Mouse (Mus musculus) cerebellum, adult (tissue): ENCODE results near the gene Pold1.

Source experiments
- ATAC-seq: cut with Nextera tagmentation; 2 replicates; pipeline ENCODE4 v1.9.2; 2017; ENCODE audit warnings: mild to moderate bottlenecking, moderate library complexity, mixed read lengths; ENCODE audit not compliant: insufficient number of reproducible peaks, low FRiP score, low TSS enrichment

Gene Pold1

DNA sequence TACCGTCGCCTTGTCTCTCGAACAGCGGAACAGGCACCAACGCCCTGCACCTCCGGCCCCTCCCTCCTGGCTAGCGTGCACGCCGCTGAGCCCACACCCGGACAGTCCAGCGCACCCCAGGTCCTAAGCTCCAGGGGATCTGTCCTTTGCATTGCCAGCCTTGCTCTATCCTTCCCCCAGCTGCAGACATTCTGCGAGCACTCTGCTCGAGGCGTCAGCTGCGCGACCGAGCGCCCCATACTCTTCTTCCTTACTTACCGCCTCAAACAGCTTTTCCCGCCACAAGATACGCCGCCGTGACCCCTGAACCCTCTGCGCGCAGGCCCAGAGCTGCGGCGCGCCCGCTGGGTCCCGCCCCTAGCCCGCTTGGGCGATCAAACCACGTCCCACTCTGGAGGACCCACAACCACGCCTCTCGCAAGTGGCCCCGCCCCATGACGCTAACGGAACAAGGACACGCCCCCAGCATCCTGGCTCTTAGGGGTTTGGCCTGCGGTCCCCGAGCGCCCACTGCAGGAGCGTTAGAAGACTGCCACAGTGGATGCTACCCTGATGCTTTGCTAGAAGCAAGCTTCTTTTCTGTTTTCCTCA, at the start of gene Pold1:
TSS of gene Pold1 (minus strand) at position 353 of the 591 bp plus-strand sequence.
- ATAC-seq: peak; percentile 89

DNA sequence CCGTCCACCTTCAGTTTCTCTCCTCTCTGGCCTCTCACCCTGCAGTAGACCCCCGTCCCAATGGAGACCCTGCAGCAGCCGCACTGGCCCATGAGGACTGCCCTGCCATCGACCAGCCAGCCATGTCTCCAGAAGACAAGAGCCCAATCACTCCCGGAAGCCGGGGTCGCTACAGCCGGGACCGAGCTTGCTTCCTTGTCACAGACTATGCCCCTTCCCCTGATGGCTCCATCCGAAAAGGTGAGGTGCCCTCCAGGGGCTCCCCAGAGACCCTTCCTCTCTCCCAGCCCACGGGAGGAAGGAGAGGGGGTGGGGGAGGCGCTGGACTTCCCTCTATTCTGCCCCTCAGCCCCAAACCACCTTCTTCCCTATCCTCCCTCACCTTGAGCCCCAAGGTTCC, 49.7 kb upstream of the Pold1 start:
- ATAC-seq: no peak

DNA sequence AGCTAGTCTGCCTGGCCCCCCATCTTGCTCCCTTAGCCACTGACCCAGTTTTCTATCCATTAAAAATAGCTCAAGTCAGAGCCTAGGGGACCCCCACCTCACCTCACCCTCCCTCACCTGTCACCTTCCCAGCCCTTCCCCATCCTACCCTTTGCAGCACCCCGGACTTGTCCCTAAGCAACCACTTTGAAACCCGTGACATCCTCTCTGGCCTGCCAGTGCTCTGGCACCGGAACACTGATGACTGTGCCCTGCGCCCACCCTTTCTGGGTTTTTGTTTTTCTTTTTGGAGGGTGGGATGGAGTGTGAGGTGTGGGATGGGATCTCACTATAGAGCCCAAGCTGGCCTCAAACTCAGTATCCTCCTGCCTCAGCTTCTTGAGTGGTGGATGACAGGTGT, 49.0 kb upstream of the Pold1 start:
- ATAC-seq: no peak

DNA sequence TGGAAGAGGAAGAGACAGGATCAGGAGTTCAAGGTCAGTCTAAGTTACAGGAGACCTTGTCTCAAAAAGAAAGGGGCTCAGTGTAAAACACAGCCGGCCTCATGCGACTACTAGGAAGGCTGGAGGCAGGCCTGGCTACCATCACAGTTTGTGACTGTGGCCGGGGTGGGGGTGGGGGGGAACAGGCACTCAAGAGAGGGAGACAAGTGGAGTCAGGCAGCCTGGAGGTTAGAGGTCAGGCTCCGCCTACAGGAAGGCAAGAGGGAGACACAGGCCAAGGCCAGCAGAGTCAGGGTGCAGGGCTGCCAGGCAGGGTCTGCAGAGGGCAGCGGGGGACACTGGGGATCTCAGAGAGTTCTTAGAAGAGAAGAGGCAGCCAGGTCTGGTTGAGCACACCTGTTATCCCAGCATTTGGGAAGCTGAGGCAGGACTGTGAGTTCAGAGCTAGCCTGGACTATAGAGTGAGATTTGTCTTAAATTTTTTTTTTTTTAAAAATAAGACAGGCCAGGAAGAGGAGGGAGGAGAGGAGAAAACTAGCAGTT, 48.4 kb upstream of the Pold1 start:
- ATAC-seq: no peak

DNA sequence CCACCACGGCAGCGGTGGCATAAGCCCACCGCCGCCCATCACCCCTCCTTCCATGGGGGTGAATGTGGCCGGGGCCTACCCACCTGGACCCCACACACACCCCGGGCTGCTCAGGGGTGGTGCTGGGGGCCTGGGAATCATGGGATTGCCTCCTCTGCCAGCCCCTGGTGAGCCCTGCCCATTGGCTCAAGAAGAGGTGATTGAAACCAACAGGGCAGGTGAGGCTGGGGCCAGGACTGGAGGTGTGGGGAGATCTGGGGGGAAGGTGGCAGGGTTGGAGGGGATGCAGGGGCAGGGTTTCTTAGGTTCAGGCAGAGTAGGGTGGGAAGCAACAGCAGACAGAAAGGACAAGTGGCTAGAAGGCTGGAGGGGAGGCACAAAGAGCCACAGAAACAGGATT, 47.4 kb upstream of the Pold1 start:
- ATAC-seq: no peak

DNA sequence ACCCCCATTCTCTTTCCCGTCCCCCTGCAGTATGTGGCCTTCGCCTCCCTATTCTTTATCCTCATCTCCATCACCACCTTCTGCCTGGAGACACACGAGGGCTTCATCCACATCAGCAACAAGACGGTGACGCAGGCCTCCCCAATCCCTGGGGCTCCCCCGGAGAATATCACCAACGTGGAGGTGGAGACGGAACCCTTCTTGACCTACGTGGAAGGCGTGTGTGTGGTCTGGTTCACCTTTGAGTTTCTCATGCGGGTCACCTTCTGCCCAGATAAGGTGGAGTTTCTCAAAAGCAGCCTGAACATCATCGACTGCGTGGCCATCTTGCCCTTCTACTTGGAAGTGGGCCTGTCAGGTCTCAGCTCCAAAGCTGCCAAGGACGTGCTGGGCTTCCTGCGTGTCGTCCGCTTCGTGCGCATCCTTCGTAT, 46.5 kb upstream of the Pold1 start:
- ATAC-seq: no peak

DNA sequence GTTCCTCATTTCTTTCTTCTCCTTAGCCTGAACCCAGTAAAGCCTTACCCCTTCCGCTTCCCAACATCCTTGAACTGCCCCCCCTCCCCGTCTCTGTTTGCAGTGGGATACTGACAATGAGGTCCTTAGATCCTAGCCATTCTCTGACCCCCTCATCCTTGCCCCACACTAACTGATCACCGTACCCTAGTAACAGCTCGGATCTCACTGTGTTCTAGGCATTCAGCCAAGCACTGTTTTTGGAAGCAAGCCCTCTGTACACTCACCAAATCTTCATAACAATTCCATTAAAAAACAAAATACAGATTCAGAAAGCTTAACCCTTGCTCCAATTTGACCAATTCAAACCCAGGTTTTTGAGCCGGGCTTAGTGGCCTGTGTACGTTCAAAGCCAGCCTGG, 45.6 kb upstream of the Pold1 start:
- ATAC-seq: 0 out of 2 replicates have a peak, but pooled peaks have one; percentile 2

DNA sequence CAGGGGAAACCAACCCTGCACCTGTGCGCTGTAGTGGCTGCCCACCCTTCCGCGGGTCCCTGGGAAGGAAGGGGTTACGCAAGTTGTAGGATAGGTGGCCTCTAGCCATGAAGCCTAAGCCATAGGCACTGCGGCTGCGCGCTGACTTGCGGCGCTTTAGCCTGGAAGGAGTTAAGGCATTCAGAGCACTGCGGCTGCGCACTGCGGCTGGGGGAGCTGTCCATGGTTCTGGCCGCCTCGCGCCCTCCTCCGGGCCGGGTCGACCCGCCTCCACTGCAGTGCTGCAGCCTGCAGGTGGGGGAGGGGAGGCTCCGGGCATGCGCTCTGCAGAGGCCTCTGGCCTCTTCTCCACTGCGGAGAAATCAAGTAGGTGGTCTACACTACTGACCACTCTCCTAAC, 45.1 kb upstream of the Pold1 start:
- ATAC-seq: peak; percentile 45

DNA sequence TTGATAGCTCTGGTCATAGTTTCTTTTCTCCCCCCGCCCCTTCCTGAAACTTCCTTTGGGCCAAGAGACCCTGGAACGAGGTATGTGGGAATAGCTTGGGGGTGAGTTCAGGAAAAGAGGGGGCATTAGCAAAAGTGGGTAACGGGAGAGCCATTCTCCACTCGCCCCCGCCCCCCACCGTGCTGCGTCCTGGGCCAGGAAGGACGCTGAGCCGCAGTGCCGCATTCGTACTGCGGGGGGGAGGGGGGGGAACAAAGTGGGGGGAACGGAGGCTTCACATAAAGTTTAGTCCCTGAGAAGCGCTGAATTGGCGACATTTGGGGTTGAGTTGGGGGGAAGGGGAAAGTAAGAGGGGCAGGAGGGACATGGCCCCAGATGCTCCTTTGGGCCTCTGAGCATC, 44.4 kb upstream of the Pold1 start:
- no peak for ATAC-seq

DNA sequence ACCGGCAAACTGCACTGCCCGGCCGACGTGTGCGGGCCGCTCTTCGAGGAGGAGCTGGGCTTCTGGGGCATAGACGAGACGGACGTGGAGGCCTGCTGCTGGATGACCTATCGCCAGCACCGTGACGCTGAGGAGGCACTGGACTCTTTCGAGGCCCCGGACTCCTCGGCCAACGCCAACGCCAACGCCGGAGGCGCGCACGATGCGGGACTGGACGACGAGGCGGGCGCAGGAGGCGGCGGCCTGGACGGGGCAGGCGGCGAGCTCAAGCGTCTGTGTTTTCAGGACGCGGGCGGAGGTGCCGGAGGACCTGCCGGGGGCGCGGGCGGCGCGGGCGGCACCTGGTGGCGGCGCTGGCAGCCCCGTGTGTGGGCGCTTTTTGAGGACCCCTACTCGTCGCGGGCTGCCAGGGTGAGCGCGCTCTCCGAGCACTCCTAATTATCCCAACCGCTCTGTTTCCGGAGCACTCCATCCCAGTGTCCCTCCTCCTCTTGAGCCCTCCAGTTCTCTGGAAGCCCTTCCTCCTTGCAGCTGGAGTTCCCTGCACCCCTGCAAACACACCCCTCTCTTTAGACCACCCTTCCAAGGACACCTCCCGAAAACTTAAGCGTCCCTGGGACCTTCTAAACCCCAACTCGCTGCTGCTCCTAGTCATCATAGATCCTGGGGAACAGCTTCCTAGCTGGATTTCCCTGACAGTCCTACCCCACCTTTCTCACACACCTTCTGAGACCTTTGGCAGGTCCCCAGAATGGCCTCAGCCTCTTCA, 42.9 kb upstream of the Pold1 start:
- ATAC-seq: no peak

DNA sequence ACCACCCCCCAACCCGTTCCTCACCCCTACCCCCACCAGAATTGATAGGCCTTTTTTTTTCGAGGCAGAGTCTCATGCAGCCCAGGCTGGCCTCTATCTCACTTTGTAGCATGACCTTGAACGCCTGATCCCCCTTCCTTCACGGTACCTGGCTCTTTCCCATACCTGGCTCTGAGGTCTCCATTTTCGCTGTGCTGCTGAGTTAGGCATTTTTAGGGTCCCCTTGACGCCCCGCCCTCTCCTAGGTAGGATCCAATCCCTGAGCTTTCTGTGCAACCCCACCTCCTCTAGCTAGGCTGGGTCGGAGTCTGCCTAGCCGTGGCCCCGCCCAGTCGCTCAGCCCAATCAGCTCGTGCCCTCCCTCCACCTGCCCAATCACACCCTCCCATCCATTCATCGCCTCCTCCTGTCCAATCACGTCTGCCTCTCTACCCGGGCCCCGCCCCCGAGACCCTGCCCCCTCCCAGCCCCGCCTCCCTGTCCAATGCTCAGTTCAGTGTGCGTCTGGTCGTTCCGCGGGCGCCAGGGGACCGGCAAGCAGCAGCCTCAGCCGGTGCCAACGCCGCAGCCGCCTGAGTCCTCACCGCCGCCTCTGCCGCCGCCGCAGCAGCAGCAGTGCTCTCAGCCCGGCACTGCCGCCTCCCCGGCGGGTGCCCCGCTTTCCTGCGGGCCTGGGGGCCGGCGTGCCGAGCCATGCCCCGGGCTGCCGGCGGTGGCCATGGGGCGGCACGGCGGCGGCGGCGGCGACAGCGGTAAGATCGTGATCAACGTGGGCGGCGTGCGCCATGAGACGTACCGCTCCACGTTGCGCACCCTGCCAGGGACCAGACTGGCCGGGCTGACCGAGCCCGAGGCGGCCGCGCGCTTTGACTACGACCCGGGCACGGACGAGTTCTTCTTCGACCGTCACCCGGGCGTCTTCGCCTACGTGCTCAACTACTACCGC, 42.0 kb upstream of the Pold1 start, which contains the start of gene Kcnc3:
TSS of gene Kcnc3 (plus strand) at position 263 of the 946 bp plus-strand sequence.
- peak; percentile 54 for ATAC-seq

DNA sequence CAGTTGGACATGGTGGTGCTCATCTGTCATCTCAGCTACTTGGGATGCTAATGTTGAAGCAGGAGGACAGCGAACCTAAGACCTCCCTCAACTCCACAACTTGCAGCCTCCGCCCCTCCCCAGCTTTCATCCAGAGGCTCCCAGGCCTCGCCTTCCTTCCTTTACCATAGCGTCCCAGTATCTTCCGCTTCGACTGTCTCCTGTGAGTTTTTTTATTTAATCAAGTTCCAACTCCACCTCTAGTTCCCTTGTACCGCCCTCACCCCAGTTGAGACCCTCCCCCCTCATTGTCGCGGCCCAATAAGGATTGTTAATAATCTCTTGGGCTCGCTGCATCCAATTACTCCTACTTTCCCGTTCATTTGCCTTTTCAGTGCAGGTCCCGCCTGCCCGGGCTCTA, 41.3 kb upstream of the Pold1 start:
- no peak for ATAC-seq

DNA sequence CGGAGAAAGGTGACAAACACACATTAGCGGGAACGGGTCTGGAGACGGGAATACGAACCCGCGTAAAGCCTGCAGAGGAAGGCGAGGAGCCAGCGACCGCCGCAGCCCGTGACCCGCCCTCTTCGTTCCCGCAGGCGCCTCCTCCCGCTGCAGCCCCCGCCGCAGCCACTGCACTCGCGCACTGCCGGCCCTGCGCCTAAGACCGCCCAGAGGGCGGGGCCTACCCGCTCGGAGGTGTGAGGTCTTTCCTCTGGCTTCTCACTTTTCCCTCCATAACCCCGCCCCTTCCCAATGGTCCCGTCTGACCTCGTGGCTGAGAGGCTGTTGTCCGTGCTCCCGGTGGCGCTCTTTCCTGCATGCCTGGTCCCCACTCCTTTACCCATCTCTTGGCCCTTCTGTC, 40.5 kb upstream of the Pold1 start:
- peak; percentile 32 for ATAC-seq

DNA sequence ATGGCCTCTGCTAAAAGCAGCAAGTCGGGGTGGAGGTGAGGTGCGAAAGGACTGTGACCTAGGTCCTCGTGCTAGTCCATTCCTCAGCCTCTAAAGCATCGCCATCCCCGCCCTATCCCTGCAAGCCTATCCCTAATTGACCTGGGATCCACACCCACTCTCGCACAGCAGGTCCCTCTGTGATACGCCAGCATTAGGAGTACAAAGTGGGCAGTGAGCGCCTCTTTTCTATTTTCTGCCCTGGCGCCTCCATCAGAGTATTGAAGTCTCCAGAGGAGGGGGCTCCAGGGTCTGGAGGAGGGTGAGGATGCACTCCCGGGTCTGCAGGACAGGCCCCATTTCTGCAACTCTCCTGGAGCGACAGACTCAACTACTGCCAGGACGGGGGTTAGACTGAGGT, 39.7 kb upstream of the Pold1 start:
- no peak for ATAC-seq

DNA sequence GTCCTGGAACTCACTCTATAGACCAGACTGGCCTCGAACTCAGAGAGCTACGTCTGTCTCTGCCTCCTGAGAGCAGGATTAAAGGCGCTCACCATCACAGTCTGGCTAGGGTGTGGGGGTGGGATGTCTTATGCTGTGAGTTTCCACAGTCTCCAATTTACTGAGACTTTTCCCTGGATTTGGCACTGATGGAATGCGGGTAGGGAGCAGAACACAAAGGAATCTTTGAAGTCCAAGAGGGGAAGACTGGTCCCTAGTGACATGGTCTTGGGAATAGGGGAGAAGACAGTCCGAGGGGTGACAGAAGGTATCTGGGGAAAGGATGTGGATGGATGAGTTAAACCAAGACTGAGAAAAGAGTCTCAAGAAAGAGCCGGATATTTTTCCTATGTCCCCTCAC, 39.0 kb upstream of the Pold1 start:
- ATAC-seq: no peak

DNA sequence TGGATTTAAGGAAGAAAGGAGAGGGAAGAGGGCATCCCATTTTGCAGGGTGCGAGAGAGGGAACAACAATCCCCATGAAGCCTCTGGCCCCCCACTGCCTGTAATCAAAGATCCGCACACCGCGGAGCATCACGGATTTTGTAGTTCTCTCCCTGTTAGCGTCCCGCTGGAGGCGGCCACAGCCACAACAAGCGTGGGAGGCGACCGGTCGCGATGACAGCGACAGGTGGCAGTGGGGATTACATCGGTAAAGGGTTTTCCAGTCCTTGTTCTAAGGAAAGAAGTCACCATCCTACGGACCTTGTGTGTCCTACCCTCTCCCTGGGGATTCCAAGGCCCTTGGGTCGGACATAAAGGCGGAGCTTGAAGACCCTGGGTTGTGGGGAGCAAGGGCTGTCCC, 38.3 kb upstream of the Pold1 start:
- ATAC-seq: peak; percentile 49; the same call in 1 of the 2 replicates

DNA sequence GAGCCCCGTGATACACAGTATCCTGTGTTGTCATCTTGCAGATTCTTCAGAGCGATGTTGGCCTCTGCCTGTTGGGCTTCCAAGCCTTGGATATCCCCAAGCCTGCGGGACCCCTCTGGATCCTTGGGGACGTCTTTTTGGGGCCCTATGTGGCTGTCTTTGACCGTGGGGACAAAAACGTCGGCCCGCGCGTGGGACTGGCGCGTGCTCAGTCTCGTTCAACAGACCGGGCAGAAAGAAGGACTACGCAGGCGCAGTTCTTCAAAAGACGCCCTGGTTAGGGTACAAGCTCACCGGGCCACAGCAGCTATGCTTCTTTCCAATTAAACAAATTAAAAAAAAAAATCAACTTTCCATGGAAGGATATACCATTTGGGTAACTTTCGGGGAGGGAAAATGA, 37.9 kb upstream of the Pold1 start:
- no peak for ATAC-seq

DNA sequence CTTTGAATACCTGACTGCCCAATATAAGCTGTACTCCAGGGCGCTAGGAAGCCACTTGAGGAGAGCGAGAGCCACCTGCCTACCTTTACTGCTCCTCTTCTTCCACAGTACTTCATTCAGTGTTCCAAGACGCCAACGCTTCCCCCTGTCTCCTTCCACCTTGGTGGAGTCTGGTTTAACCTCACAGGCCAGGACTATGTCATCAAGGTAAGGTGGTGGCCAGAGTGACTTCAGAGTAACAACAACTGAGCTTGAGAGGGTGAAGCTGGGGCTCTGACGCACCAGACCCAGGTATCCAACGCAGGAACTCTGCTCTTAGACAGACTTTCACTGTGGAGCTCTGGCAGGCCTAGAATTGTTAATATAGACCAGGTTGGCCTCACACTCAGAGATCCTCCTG, 37.0 kb upstream of the Pold1 start:
- no peak for ATAC-seq

DNA sequence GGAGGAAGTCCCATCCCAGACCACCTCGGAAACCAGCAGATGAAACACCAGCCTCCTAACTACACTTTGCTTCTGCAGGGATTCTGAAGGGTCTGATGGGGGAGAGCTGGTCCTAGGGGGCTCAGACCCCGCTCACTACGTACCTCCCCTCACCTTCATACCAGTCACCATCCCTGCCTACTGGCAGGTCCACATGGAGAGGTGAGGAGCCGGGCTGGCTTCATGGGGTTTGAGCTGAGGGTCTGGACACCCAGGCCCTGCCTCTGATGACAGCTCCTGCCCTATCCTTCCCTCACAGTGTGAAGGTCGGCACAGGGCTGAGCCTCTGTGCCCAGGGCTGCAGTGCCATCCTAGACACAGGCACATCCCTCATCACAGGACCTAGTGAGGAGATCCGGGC, 36.3 kb upstream of the Pold1 start:
- no peak for ATAC-seq

DNA sequence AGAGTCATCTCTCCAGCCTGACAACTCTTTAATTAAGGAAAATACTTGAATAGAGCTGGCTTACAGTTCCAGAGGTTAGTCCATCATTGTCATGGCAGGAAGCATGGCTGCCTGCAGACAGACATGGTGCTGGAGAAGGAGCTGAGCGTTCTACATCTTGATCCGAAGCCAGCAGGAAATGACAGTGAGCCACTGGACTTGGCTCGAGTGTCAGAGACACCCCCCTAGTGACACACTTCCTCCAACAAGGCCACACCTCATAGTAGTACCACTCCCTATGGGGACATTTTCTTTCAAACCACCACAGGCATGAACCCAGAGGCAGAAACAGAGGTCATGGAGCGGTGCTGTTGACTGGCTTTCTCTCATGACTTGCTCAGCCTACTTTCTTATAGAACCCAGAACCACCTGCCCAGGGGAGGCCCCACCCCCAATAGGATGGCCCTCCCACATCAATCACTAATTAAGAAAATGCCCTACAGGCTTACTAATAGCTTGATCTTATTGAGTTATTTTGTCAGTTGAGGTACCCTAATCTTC, 35.7 kb upstream of the Pold1 start:
- no peak for ATAC-seq
